ENCODE assay signal across 9 mouse cellular contexts in the genomic region with DNA sequence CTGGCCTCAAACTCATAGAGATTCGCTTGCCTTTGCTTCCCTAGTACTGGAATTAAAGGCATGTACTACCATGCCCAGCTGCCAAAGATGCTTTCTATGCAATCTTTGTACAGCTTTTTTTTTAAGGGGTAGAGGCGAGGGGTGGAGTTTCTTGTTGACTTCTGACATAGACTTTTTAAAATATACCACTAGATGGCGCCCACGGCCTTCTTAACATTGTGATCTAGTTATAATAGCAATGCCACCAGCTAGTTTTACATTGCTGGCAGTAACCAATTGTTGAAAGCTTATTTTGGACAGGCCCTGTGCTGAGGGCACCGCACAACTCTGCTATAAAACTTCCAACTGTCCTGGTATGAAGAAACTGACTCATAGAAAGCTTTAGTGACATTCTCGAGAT. TPM values are rescaled to one million over a fixed set of nuclear protein-coding genes. Genes with fewer than 3 reads are reported as not detected.
DNase-seq lines count a peak whose midpoint lies in the region; ATAC-seq lines count a peak whose summit lies in the region.
"Had no signal": no experiment of that assay in that cellular context is flagged by ENCODE, and none has a peak within 500 bp of the region (broad histone marks: within the 10 kb centered on the region; RNA-seq: fewer than 3 reads in every experiment).

No protein-coding gene starts in this region.

- H3K27me3 ChIP-seq in embryonic facial prominence, embryonic 13.5 days, result no peaks in the 10 kb centered on the region
- H3K27me3 ChIP-seq in hindbrain, embryonic 11.5 days (ENCODE audit: control insufficient read depth, insufficient read depth, low read length), result no peaks in the 10 kb centered on the region
- H3K27me3 ChIP-seq in midbrain, embryonic 13.5 days, result no peaks in the 10 kb centered on the region

- peaks cover 6% of the 10 kb centered on the region for H3K36me3 ChIP-seq in embryonic facial prominence, embryonic 13.5 days
- H3K36me3 ChIP-seq in hindbrain, embryonic 11.5 days (ENCODE audit: control insufficient read depth, insufficient read depth, low read length), result no peaks in the 10 kb centered on the region
- no peaks in the 10 kb centered on the region for H3K36me3 ChIP-seq in midbrain, embryonic 13.5 days

- peak; percentile 45 for DNase-seq in ovary, postnatal 14 days (ENCODE audit: low spot score)
- no peak for DNase-seq in ovary, postnatal 10 days (ENCODE audit: low spot score)
- DNase-seq in adrenal gland, postnatal 25 days, result peak; percentile 28
- DNase-seq in hindbrain, embryonic 11.5 days (ENCODE audit: low spot score), result peak; percentile 84
- DNase-seq in layer of hippocampus, postnatal 10 days (ENCODE audit: low spot score in 2 of 2), result peak; percentile 51 to 63
- DNase-seq in thymus, postnatal 0 days (ENCODE audit: low spot score), result peak; percentile 91

- ATAC-seq in embryonic facial prominence, embryonic 13.5 days (ENCODE audit: insufficient number of reproducible peaks, insufficient read depth, low FRiP score, low TSS enrichment, low read depth), result 0 out of 2 replicates have a peak, but pooled peaks have one; percentile 38
- ATAC-seq in hindbrain, embryonic 11.5 days (ENCODE audit: low FRiP score), result no peak
- ATAC-seq in midbrain, embryonic 13.5 days, result peak; percentile 75

- H3K9ac ChIP-seq in embryonic facial prominence, embryonic 13.5 days, result no peak overlapping the region
- no peak overlapping the region for H3K9ac ChIP-seq in hindbrain, embryonic 11.5 days (ENCODE audit: low read depth, low read length)
- no peak overlapping the region for H3K9ac ChIP-seq in midbrain, embryonic 13.5 days (replicated peaks)

- peaks cover 3% of the 10 kb centered on the region for H3K4me1 ChIP-seq in embryonic facial prominence, embryonic 13.5 days
- no peaks in the 10 kb centered on the region for H3K4me1 ChIP-seq in hindbrain, embryonic 11.5 days (replicated peaks; ENCODE audit: control insufficient read depth, insufficient read depth, low read length)
- no peaks in the 10 kb centered on the region for H3K4me1 ChIP-seq in midbrain, embryonic 13.5 days (replicated peaks)
- H3K4me1 ChIP-seq: heart, embryonic 13.5 days had no signal

- H3K4me2 ChIP-seq in embryonic facial prominence, embryonic 13.5 days, result no peak overlapping the region
- H3K4me2 ChIP-seq in hindbrain, embryonic 11.5 days (replicated peaks; ENCODE audit: low read depth, low read length), result no peak overlapping the region
- no peak overlapping the region for H3K4me2 ChIP-seq in midbrain, embryonic 13.5 days (replicated peaks)
- H3K4me2 ChIP-seq: heart, embryonic 13.5 days had no signal

- no peak overlapping the region for H3K4me3 ChIP-seq in embryonic facial prominence, embryonic 13.5 days
- H3K4me3 ChIP-seq in hindbrain, embryonic 11.5 days (ENCODE audit: low read depth, low read length), result no peak overlapping the region
- no peak overlapping the region for H3K4me3 ChIP-seq in midbrain, embryonic 13.5 days (replicated peaks)
- H3K4me3 ChIP-seq: heart, embryonic 13.5 days had no signal

- no peak overlapping the region for H3K27ac ChIP-seq in embryonic facial prominence, embryonic 13.5 days
- H3K27ac ChIP-seq in hindbrain, embryonic 11.5 days (ENCODE audit: low read depth, low read length), result no peak overlapping the region
- no peak overlapping the region for H3K27ac ChIP-seq in midbrain, embryonic 13.5 days
- H3K27ac ChIP-seq: heart, embryonic 13.5 days had no signal

- no peaks in the 10 kb centered on the region for H3K9me3 ChIP-seq in embryonic facial prominence, embryonic 13.5 days
- no peaks in the 10 kb centered on the region for H3K9me3 ChIP-seq in hindbrain, embryonic 11.5 days (ENCODE audit: control insufficient read depth, low read length)
- H3K9me3 ChIP-seq in midbrain, embryonic 13.5 days, result no peaks in the 10 kb centered on the region
- H3K9me3 ChIP-seq: heart, embryonic 13.5 days had no signal

- WGBS in embryonic facial prominence, embryonic 13.5 days, result 13% methylated on average over 6 of the region's 6 CpGs
- WGBS in hindbrain, embryonic 11.5 days, result 21% methylated on average over 6 of the region's 6 CpGs
- WGBS in midbrain, embryonic 13.5 days, result 18% methylated on average over 6 of the region's 6 CpGs

RNA-seq across cellular contexts. Expression of gene Acta2, which starts 11.3 kb away (rescaled TPM):
- total RNA-seq in adrenal gland, postnatal 25 days (2021), result 22.6 and 26.8 TPM in 2 replicates
- polyA plus RNA-seq in embryonic facial prominence, embryonic 13.5 days (2015; fragmentation: Nextera tagmentation; extraction: Ambion mirVana), result 66.9 and 72.9 TPM in 2 replicates
- polyA plus RNA-seq in hindbrain, embryonic 11.5 days (2014; fragmentation: Nextera tagmentation; extraction: Ambion mirVana), result 36.8 and 41.7 TPM in 2 replicates
- total RNA-seq in layer of hippocampus, postnatal 10 days (2021), result 10 to 100 TPM; 16.2 to 21.5 TPM
- polyA plus RNA-seq in midbrain, embryonic 13.5 days (2015; fragmentation: Nextera tagmentation; extraction: Ambion mirVana), result 9.6 and 15.2 TPM in 2 replicates
- polyA plus RNA-seq in thymus, postnatal 0 days (2015; fragmentation: Nextera tagmentation; extraction: Ambion mirVana), result 19.2 and 36.5 TPM in 2 replicates

RNA-seq across cellular contexts. Expression of gene Fas, which starts 46.4 kb away (rescaled TPM):
- total RNA-seq in adrenal gland, postnatal 25 days (2021), result 6.7 and 8.3 TPM in 2 replicates
- 5.6 and 6.2 TPM in 2 replicates for polyA plus RNA-seq in embryonic facial prominence, embryonic 13.5 days (2015; fragmentation: Nextera tagmentation; extraction: Ambion mirVana)
- polyA plus RNA-seq in hindbrain, embryonic 11.5 days (2014; fragmentation: Nextera tagmentation; extraction: Ambion mirVana), result 0.49 and 1.2 TPM in 2 replicates
- total RNA-seq in layer of hippocampus, postnatal 10 days (2021), result 1 to 10 TPM in 1 of 2 experiments, not detected in 1; 1.2 TPM
- 0.51 and 0.53 TPM in 2 replicates for polyA plus RNA-seq in midbrain, embryonic 13.5 days (2015; fragmentation: Nextera tagmentation; extraction: Ambion mirVana)
- polyA plus RNA-seq in thymus, postnatal 0 days (2015; fragmentation: Nextera tagmentation; extraction: Ambion mirVana), result 91.5 and 112 TPM in 2 replicates

RNA-seq across cellular contexts. Expression of gene Stambpl1, which starts 52.0 kb away (rescaled TPM):
- total RNA-seq in adrenal gland, postnatal 25 days (2021), result 5.5 and 6.7 TPM in 2 replicates
- 13.2 and 13.7 TPM in 2 replicates for polyA plus RNA-seq in embryonic facial prominence, embryonic 13.5 days (2015; fragmentation: Nextera tagmentation; extraction: Ambion mirVana)
- polyA plus RNA-seq in hindbrain, embryonic 11.5 days (2014; fragmentation: Nextera tagmentation; extraction: Ambion mirVana), result 3.6 and 4.0 TPM in 2 replicates
- 10 to 100 TPM; 17.3 to 23.0 TPM for total RNA-seq in layer of hippocampus, postnatal 10 days (2021)
- 5.1 and 5.9 TPM in 2 replicates for polyA plus RNA-seq in midbrain, embryonic 13.5 days (2015; fragmentation: Nextera tagmentation; extraction: Ambion mirVana)
- 48.2 and 54.7 TPM in 2 replicates for polyA plus RNA-seq in thymus, postnatal 0 days (2015; fragmentation: Nextera tagmentation; extraction: Ambion mirVana)

Comparison
In these comparisons a context has a peak if more than half of its experiments do, and no peak if none do; other contexts are left out.
1. RNA of gene Fas, which starts 46.4 kb away (polyA plus RNA-seq): 91.5 to 112 TPM in thymus, postnatal 0 days; 5.6 to 6.2 TPM in embryonic facial prominence, embryonic 13.5 days, 0.49 to 1.2 TPM in hindbrain, embryonic 11.5 days and 0.51 to 0.53 TPM in midbrain, embryonic 13.5 days; every median in the first group is over 10 times any median in the second.